Mouse (Mus musculus) urinary bladder, adult 18-20 months (tissue): ENCODE measurements around the gene Cmc4.

Source experiments
- DNase-seq, 2 experiments: peaks; one replicate each; pipeline ENCODE4 v3.0.0; 2022; ENCODE audit warnings: low spot score in 2 of 2, mixed read lengths in 2 of 2

The Cmc4 gene

DNA sequence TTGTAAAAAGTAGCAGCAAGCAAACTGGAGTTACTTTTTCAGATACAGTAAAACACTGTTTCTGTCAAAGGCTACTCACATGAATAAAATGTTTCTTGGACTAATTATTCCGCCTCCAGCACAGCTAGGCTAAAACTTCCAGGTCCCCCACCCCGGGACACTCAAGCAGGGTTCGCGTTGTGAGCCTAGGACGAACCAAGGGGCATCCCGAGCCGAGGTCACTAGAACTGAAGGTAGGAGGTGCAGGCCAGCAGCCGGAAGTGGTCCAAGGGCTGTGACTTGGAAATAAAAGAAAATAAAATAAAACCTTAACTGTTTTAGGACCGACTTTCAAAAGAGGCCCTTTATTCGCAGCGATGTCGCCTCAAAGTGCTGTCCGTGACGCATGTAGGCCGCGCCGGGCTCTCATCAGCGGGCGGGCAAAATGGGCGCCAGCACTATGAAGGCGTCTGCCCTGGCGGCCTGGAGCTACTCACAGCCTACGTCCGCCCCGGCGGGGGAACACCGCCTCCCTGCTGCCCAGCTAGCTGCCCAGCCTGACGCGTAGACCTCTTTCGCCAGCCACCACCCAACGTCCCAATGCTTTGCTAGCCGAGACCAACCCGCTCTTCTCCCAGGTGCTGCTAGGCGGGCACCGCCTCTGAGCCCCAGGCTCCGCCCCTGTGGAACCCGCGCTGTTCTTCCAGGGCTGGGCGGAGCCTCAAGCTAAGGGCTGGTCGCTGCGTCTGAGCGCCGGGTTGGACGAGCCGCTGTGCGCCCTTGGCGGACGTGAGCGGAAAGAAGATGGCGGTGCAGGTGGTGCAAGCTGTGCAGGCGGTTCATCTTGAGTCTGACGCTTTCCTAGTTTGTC, at the start of gene Cmc4, which contains the start of the genes Mtcp1 and Brcc3:
Gene Cmc4 (minus strand): TSS at position 649 of the 850 bp plus-strand sequence.
Gene Mtcp1 (minus strand): TSS at position 653 of the 850 bp plus-strand sequence.
Gene Brcc3 (plus strand): TSS at position 693 of the 850 bp plus-strand sequence.
- peak; percentile 69 to 83 for DNase-seq

DNA sequence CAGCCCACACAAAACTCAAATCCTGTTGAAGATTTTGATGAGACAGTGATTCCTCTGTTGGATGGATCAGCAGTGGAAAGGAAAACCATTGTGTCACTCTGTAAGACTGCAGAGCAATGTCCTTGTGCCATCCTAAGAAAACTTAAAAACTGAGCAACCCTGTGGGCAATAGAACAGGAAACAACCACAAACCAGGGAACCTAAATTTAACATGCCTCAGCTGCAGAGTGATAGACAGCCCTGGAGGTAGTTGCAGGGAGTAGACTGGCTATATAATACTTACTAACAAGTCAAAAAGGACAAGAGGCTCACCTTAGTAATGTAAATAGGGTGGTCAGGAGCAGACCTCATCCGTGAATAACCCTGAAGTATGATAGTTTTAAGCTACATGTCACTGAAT, 38.2 kb upstream of the Cmc4 start:
- no peak for DNase-seq

- no peak for DNase-seq
These were observed 6.7 kb downstream of the Cmc4 start for GRCm38 (mm10) chrX:75409711-75410110.

DNA sequence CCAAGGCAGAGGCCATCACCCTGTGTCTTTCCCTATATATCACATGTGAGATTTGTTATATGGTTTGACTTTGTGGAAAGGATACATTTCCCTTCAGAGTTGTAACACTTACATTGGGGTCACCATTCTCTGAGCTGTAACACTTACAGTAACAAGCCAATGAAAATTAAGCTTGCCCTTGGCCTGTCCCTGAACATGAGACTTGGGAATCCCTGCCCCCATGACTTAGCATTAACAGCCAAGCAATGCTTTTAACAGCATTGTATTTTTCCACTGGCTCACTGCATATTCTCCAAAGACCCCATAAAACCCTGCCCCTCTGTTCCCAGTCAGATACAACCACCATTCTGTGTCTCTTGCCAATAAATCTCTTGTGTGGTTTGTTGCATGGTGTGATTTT, 13.0 kb downstream of the Cmc4 start:
- DNase-seq = no peak

DNA sequence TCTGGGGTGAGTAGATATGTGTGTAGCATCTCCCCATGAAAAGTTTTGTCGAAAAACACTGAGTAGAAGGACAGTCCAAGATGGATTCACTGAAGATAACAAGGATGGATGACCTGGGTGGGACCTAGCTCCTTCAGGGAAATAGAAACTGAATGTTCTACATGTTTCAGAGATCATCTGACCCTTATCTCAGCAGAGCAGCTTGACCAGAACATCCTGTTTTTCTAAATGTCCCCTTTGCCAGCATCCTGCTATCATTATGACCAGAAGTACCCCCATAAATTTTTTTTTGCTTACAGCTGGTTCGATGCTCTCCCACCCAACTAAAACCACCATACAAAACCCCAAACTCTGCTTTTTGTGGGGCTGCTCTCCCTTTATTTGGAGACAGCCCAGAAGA, 13.7 kb downstream of the Cmc4 start:
- DNase-seq = no peak

DNA sequence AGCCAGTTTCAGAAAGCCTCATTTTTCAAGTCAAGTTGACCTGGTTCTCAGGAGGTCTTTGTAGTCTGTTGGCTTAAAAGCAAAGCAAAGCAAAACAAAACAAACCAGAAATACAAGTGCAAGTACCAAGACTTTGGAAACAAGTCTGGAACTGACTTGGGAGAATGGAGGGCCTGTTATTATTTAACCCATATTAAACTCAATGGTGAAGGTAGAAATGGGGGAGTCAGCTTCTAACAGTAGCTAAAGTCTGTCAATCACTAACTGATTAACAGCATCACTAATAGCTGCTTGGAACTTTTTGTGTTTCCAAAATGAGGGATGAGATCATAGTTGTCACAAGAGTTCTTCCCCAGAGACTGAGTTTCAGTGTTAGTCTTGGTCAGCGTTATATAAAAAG, 16.9 kb downstream of the Cmc4 start:
- DNase-seq = no peak

GRCm38 (mm10) chrX:75382195-75382771, 34.1 kb downstream of the Cmc4 start, which contains the start of the genes Fundc2 and F8:
Gene Fundc2, plus strand, starts transcription at chrX:75382399.
Gene F8, minus strand, starts transcription at chrX:75382615.
- DNase-seq = peak; percentile 10 to 35

GRCm38 (mm10) chrX:75381699-75382098, 34.7 kb downstream of the Cmc4 start:
- DNase-seq = no peak

- DNase-seq = no peak
These were observed 35.2 kb downstream of the Cmc4 start for GRCm38 (mm10) chrX:75381176-75381575.

- DNase-seq = no peak
These were observed 39.6 kb downstream of the Cmc4 start for GRCm38 (mm10) chrX:75376815-75377214.

GRCm38 (mm10) chrX:75372666-75373425, 43.5 kb downstream of the Cmc4 start:
- no peak for DNase-seq

- no peak for DNase-seq
These were observed 46.2 kb downstream of the Cmc4 start for GRCm38 (mm10) chrX:75370197-75370596.
